Mouse (Mus musculus) liver, adult 2 months (tissue): ENCODE measurements around the gene Ppat. TPM values are rescaled to one million over a fixed set of nuclear protein-coding genes. Genes with fewer than 3 reads are reported as not detected.

Experiments
- DNase-seq: peaks from one replicate; pipeline ENCODE4 v3.0.0-alpha.2; 2011; ENCODE audit warnings: low read depth, low spot score; ENCODE audit errors: extremely low read depth
- H3K27ac ChIP-seq: fragments of 200-500 bp; replicated peaks from 2 replicates; pipeline ENCODE4 v1.5.1; 2012; ENCODE audit warnings: low read depth, mild to moderate bottlenecking, control low read depth, inconsistent platforms, low read length; ENCODE audit not compliant: insufficient read depth
- H3K27me3 ChIP-seq: fragments of 200-500 bp; 2 replicates; pipeline ENCODE4 v1.6.1; 2012; ENCODE audit warnings: mild to moderate bottlenecking, moderate library complexity, low read length, inconsistent platforms; ENCODE audit not compliant: control insufficient read depth, insufficient read depth
- H3K36me3 ChIP-seq: fragments of 200-500 bp; 2 replicates; pipeline ENCODE4 v1.6.1; 2012; ENCODE audit warnings: low read length, inconsistent platforms; ENCODE audit not compliant: control insufficient read depth, insufficient read depth
- H3K4me1 ChIP-seq: fragments of 200-500 bp; 2 replicates; pipeline ENCODE4 v1.6.1; 2011; ENCODE audit warnings: low read length; ENCODE audit not compliant: control insufficient read depth, insufficient read depth
- H3K4me3 ChIP-seq: fragments of 200-500 bp; 2 replicates; pipeline ENCODE4 v1.5.1; 2011; ENCODE audit warnings: low read depth, mild to moderate bottlenecking, control low read depth, low read length, moderate library complexity; ENCODE audit not compliant: insufficient read depth
- H3K79me2 ChIP-seq: fragments of 200-500 bp; 2 replicates; pipeline ENCODE4 v1.6.1; 2012; ENCODE audit warnings: inconsistent platforms, mild to moderate bottlenecking, low read length, moderate library complexity; ENCODE audit not compliant: control insufficient read depth, insufficient read depth
- H3K9ac ChIP-seq: fragments of 200-500 bp; 2 replicates; pipeline ENCODE4 v1.6.1; 2012; ENCODE audit warnings: low read depth, mild to moderate bottlenecking, control low read depth, inconsistent platforms, low read length
- CTCF ChIP-seq: fragments of 200-500 bp; IDR thresholded peaks from 2 replicates; pipeline ENCODE4 v1.5.1; 2011; ENCODE audit warnings: low read depth, low read length, control low read depth
- POLR2A ChIP-seq: fragments of 200-500 bp; IDR thresholded peaks from 2 replicates; pipeline ENCODE4 v1.6.1; 2011; ENCODE audit warnings: low read length, control low read depth; ENCODE audit not compliant: insufficient read depth; ENCODE audit errors: extremely low read depth
- WGBS: fragments of 180-500 bp; shearing (Covaris S2); methylation state at CpG from one replicate; pipeline ENCODE4 v1.1.7; 2018; 5-methylcytosine and 5-hydroxymethylcytosine counted together
- polyA plus RNA-seq: library from polyadenylated mRNA; depleted of rRNA; stranded (reverse); fragments of >200 nt; gene quantifications from 2 replicates; pipeline ENCODE4 v1.2.3, GENCODE M21; 2012
- total RNA-seq: library from RNA; depleted of rRNA; stranded (reverse); fragments of >200 nt; gene quantifications from 2 replicates; pipeline ENCODE4 v1.2.3, GENCODE M21; 2014

Ppat gene
- total and polyA plus RNA-seq, 2 experiments: 5.3 to 30.3 TPM

DNA sequence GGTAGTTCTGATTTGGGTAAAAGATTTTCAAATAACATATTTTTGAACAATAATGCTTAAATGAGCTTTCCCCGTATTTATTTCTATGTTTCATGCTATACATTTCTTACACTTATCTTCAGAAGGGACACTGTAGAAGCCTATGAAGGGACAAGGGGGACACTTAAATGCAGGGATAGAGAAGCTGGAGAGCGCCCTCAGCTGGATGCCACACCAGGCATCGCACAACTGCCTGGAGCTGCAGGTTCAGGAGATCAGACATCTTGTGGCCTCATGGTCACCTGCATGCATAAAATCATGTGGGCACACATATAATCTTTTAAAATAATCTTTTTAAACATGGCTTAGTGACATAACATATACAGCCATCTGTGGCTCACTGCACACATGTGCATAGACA is 13.3 kb upstream of the Ppat start:
- Histone ChIP-seq H3K79me2 (no peaks in the 10 kb centered on the region), H3K27ac (no peak overlapping the region), H3K4me1 (no peaks in the 10 kb centered on the region), H3K27me3 (no peaks in the 10 kb centered on the region), H3K4me3 (no peak overlapping the region), H3K9ac (no peak overlapping the region), H3K36me3 (peaks cover 72% of the 10 kb centered on the region)
- TF ChIP-seq CTCF (peak; percentile 64), POLR2A (no peak)
- 92% methylated on average over 3 of the region's 3 CpGs for WGBS
- DNase-seq: no peak

DNA sequence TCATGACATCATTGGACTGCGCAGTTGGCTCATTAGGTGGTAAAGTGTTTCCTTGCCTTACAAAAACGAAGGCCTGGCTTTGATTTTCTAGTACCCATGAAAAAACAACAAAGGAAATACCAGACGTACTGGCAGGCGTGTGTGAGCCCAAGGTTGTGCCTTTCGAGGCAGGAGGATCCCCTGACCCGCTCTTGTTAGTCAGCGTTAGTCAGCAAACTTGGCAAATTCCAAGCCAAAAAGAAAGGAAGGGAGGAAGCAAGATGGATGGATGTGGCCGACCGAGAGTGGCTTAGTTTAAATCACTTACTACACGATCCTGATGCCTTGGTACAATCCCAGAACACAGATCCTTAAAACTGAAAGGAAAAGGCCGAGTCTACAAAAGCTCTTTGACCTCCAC is 11.2 kb upstream of the Ppat start:
- Histone ChIP-seq H3K27me3 (no peaks in the 10 kb centered on the region), H3K9ac (no peak overlapping the region), H3K4me3 (no peak overlapping the region), H3K79me2 (peaks cover 4% of the 10 kb centered on the region; the same call in 1 of the 2 replicates), H3K27ac (no peak overlapping the region), H3K36me3 (peaks cover 78% of the 10 kb centered on the region), H3K4me1 (no peaks in the 10 kb centered on the region)
- WGBS: 86% methylated on average over 11 of the region's 11 CpGs
- TF ChIP-seq CTCF: no peak
- TF ChIP-seq POLR2A: no peak
- DNase-seq: no peak

DNA sequence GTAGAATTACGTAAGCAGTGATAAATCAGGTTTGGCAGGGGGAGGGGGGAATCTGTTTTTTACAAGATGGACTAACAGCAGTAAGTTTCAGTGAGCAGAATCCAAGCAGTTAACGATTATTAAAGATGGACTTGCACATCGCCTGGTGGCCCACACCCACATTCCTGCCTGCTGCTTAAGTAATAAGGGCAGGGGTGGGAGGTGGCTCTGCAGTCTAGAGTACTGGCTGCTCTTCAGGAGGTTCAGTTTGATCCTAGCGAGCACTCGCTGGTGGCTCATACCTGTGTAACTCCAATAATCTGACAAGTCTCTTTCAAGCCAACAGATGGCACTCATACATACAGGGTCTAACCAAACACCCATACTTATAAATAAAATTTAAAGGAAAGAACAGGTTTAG is 8.2 kb upstream of the Ppat start:
- Histone ChIP-seq H3K36me3 (peaks cover 70% of the 10 kb centered on the region), H3K4me3 (no peak overlapping the region), H3K9ac (no peak overlapping the region), H3K79me2 (peaks cover 8% of the 10 kb centered on the region; the same call in 1 of the 2 replicates), H3K4me1 (peaks cover 9% of the 10 kb centered on the region), H3K27ac (no peak overlapping the region), H3K27me3 (no peaks in the 10 kb centered on the region)
- 77% methylated on average over 5 of the region's 5 CpGs for WGBS
- DNase-seq: no peak
- no peak for TF ChIP-seq POLR2A
- TF ChIP-seq CTCF: no peak

DNA sequence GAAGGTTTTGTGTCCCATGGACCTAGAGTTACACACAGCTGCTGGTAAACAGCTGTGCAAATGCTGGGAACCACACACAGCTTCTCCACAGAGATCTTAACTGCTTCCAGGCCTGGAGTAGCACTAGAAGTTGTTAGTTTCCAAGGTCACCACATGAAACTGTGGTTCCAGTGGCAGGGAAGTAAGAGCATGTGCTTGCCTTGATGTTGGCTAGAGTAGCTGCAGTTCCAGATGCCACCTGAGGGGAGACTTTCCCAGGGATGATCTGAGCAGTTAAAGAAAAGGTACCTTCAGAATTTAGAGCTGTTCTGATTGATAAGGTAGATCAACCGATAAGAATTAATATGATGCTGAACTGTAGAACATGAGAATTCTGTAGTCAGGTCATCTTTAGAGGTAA is 6.6 kb upstream of the Ppat start:
- 98% methylated on average over 1 of the region's 1 CpGs for WGBS
- Histone ChIP-seq H3K27ac (no peak overlapping the region), H3K36me3 (peaks cover 59% of the 10 kb centered on the region), H3K4me3 (no peak overlapping the region), H3K27me3 (no peaks in the 10 kb centered on the region), H3K79me2 (peaks cover 8% of the 10 kb centered on the region; the same call in 1 of the 2 replicates), H3K9ac (no peak overlapping the region), H3K4me1 (peaks cover 15% of the 10 kb centered on the region)
- no peak for TF ChIP-seq POLR2A
- TF ChIP-seq CTCF: no peak
- DNase-seq: no peak

DNA sequence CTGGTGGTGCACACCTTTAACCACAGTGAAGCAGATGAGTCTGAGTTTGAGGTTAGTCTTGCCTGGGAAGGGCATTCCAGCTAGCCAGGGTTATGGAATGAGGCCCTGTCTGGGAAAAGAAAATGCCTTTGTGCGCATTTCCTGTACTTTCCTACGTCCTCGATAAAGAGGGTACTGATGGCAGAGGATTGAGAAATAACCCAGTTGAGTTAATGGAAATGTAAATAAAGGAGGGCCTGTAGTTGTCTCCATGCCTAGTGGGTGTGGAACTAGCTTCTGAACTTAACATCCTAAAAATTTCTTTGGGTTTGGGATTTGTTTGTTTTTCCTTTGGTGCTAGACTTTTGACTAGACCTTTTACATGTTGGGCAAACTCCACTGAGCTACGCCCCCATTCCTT is 4.1 kb upstream of the Ppat start:
- H3K27ac ChIP-seq: peak overlapping the region; percentile 70
- H3K79me2 ChIP-seq: peaks cover 8% of the 10 kb centered on the region; the same call in 1 of the 2 replicates
- H3K36me3 ChIP-seq: peaks cover 39% of the 10 kb centered on the region
- H3K4me3 ChIP-seq: no peak overlapping the region
- peak; percentile 95 for DNase-seq
- peak overlapping the region; percentile 49 for H3K9ac ChIP-seq
- H3K4me1 ChIP-seq: peaks cover 20% of the 10 kb centered on the region
- no peaks in the 10 kb centered on the region for H3K27me3 ChIP-seq
- WGBS: 13% methylated on average over 4 of the region's 4 CpGs
- TF ChIP-seq POLR2A: no peak
- TF ChIP-seq CTCF: no peak

DNA sequence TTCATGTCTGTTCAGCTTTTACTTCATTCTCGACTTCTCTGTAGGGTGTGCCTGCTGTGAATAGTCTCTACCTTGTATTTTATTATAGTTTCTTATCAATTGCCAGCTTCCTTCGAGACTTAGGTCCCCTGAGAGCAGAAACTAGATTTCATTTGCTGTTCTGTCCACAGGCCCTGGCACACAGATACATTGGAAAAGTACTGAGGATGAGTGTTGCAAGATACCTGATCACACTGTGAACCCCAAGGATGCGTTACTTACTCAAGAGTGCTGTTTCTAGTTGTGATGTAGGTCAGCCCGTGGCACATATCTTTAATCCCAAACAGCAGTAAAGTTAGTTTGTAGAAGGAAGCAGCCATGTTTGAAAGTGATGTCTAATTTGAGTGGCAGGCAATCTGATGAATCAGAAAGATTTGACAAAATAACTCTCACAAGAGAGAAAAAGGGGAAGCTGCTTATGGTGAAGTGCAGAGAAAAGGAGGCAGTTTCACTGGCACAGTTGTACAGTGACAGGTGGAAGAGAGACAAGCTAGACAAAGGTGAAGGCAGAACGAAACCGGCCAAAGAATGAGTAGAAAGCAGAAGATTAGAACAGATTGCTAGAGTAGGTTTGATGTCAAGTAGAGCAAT is 3.0 kb upstream of the Ppat start:
- peaks cover 32% of the 10 kb centered on the region for H3K36me3 ChIP-seq
- peaks cover 25% of the 10 kb centered on the region for H3K4me1 ChIP-seq
- H3K27ac ChIP-seq: peak overlapping the region; percentile 90
- H3K79me2 ChIP-seq: peaks cover 12% of the 10 kb centered on the region; the same call in 1 of the 2 replicates
- TF ChIP-seq CTCF (no peak), POLR2A (no peak)
- H3K27me3 ChIP-seq: no peaks in the 10 kb centered on the region
- peak; percentile 83 for DNase-seq
- H3K9ac ChIP-seq: peak overlapping the region; percentile 77
- WGBS: 33% methylated on average over 6 of the region's 6 CpGs
- H3K4me3 ChIP-seq: peak overlapping the region; percentile 38; the same call in 1 of the 2 replicates
